Mouse (Mus musculus) left cerebral cortex, adult 18-20 months (tissue): ENCODE results near the gene Lce6a. TPM values are rescaled to one million over a fixed set of nuclear protein-coding genes. Genes with fewer than 3 reads are reported as not detected.

ENCODE experiments used
- DNase-seq, 2 experiments: peaks; one replicate each; pipeline ENCODE4 v3.0.0; 2021 to 2022; ENCODE audit warnings: low spot score in 2 of 2, mixed read lengths in 1 of 2
- long read RNA-seq, 2 experiments: library from polyadenylated mRNA; stranded (forward); transcript quantifications; one replicate each; pipeline ENCODE4 v2.0.0; 2021
- total RNA-seq, 2 experiments: library from RNA; stranded (reverse); gene quantifications; 2 replicates each; pipeline ENCODE4 v1.2.3; 2021

Gene Lce6a
- total RNA-seq, result not detected
- long read RNA-seq, experiment 1, result 0 reads
- long read RNA-seq, experiment 2, result 0 reads

DNA sequence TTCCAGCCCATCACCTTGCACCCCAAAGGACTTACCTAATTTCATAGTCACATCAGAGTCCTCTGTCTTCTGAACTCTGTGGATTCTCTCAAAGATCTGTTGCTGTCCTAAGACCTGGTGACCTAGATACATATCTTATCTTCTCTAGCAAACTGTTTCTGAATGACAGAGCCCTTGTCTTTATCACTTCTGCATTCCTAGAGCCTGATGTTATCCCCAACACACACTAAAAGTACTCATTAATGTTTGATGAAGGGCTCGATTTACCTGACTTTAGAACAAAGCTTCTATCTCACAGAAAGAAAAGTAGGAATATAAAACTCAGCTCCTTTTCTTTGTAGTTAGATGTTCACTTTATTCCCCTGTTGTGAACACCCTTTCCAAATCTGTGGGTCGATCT is at the start of gene Lce6a:
Gene Lce6a, minus strand, starts transcription at position 101 of the 400 bp plus-strand sequence.
- DNase-seq, result no peak

GRCm38 (mm10) chr3:92670215-92670614 is 48.8 kb upstream of the Lce6a start, which contains the start of gene Lce1a2:
TSS of gene Lce1a2 (minus strand) at chr3:92670315.
- no peak for DNase-seq

GRCm38 (mm10) chr3:92656826-92657225 is 35.4 kb upstream of the Lce6a start, which contains the start of gene Lce1b:
TSS of gene Lce1b (minus strand) at chr3:92656926.
- no peak for DNase-seq

DNA sequence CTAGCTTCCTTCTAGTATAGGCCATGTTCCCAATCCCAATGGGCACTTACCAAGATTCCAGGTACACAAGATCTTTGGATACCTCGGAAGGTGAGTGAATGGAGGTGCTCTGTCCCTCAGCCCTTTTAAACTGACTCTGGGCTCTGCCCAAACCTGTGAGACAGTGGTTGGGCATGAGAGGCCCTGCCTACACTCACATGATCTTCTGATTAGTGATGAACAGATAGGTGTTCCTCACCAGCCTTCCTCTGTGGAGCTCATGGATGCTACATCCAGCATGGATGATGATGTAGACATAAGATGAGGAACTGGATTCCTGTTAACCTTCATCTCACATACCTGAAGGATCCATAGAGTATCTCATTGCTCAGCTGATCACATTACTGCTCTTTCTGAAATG is 26.7 kb upstream of the Lce6a start, which contains the start of gene Lce1a1:
Gene Lce1a1, minus strand, starts transcription at position 101 of the 400 bp plus-strand sequence.
- DNase-seq, result no peak

DNA sequence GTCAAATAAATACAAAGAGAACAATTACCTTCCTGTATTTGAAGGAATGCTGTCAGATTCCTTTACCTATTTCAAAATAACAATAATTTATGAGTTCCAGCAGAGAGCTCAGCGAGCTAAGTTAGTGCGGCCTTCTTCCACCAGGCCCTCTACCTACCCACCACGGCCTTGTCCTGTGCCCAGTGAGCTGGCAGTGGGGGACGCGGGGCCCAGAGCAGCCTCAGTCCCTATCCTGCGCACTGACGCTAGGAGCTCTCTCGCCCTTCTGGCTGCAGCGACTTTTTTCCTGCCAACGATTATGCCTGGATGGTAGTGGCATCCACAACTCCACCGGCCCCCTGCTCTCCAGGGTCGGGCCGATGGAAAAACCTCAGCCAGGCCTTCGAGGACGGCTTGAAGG is 18.4 kb upstream of the Lce6a start:
- no peak for DNase-seq

- DNase-seq, result no peak
Observed at GRCm38 (mm10) chr3:92638653-92638991, 17.2 kb upstream of the Lce6a start.

- no peak for DNase-seq
Observed at GRCm38 (mm10) chr3:92637745-92638652, 16.5 kb upstream of the Lce6a start.

DNA sequence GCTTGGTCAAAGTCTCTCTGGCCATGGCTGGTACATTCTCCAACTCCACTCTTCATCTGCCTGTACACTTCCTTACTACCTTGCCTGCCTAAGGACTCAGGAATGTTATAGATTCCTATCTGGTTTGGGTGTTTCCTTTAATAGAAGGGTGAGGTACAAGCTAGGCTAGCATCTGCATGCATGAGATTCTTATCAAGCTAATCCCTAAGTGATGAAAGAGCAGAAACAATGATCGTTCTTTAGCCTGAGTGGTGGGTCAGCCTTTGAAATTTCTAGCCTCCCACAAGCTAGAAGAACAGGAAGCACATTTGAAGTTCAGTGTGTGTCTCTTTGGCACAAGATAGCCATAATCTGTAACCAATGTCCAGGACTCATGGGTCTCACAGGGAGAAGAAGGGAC is 11.7 kb downstream of the Lce6a start:
- no peak for DNase-seq

GRCm38 (mm10) chr3:92607392-92607791 is 14.1 kb downstream of the Lce6a start, which contains the start of gene 2210017I01Rik:
TSS of gene 2210017I01Rik (minus strand) at chr3:92607492.
- DNase-seq, result no peak

DNA sequence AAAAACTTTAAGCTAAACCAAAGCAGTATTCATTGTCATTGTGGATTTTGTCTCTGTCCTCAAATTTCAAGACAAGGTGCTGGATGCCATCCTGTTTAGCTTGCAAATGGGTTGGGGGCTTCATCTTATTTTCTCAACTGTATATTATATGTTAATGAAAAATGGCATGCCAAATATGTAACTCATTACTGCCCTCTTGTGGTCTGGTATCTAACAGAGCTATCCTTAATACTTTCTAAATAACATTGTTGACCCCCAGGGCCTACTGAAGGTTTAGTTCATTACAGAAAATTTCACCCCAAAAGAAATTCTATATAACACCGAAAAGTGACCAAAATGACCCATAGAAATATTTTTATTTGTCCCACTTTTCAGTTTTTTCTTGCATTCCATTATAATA is 19.3 kb downstream of the Lce6a start:
- DNase-seq, result no peak

DNA sequence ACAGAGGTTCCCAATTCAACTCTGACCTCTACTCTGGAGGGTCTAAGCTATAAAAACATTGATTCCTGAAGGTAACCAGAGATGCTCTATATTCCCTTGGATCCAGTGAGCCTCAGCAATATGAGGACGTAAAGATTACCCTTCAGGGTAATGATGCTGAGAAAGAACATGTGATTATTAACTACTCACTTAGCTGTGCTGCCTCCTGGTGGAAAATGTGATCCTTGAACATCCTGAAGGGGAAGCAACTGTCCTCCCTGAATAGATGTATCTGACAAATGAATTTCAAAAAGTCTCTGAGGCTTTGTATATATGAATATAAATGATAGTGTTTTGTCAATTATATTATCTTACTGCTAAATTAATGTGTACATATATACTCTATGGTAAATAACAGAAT is 21.0 kb downstream of the Lce6a start:
- no peak for DNase-seq

GRCm38 (mm10) chr3:92599973-92600372 is 21.5 kb downstream of the Lce6a start:
- DNase-seq, result no peak

- DNase-seq, result no peak
Observed at GRCm38 (mm10) chr3:92598429-92598828, 23.0 kb downstream of the Lce6a start.

- DNase-seq, result no peak
Observed at GRCm38 (mm10) chr3:92588858-92589257, 32.6 kb downstream of the Lce6a start, which contains the start of gene Smcp. TSS of gene Smcp (minus strand) at chr3:92588997.

DNA sequence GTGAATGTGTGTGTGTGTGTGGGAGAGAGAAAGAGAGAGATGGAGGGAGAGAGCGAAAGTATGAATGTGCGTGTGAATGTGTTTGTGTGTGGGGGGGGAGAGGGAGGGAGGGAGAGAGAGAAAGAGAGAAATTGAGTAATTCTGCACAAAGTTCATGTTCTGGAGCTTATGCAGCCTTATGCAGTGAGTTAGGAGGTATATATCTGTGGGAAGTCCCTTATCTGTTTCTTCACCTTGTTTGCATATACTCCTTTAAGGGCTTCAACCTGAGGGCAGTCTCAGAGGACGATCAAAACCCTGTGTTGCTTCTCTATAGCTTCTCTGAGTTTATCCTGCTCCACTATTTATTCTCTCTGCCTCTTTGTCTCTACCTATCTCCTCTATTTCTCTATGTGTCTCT is 34.3 kb downstream of the Lce6a start:
- DNase-seq, result no peak

DNA sequence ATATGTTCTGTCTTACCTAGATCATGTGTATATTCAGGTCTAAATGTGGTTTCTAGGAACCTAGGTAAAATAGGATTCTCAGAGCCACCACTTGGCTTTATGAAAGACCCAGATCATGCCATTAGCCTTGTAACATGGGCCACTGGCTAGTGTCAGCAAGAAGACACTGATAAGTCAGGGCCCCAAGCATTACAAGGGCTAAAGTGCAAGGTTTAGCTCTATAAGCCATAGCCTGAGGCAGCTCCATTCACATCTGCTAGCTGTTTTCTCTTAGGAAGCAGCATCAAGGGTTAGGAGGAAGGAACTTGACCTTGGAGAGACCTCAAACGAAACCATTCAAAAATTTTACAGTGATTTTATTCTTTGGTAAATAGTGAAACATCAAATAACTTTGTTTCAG is 36.4 kb downstream of the Lce6a start:
- no peak for DNase-seq

DNA sequence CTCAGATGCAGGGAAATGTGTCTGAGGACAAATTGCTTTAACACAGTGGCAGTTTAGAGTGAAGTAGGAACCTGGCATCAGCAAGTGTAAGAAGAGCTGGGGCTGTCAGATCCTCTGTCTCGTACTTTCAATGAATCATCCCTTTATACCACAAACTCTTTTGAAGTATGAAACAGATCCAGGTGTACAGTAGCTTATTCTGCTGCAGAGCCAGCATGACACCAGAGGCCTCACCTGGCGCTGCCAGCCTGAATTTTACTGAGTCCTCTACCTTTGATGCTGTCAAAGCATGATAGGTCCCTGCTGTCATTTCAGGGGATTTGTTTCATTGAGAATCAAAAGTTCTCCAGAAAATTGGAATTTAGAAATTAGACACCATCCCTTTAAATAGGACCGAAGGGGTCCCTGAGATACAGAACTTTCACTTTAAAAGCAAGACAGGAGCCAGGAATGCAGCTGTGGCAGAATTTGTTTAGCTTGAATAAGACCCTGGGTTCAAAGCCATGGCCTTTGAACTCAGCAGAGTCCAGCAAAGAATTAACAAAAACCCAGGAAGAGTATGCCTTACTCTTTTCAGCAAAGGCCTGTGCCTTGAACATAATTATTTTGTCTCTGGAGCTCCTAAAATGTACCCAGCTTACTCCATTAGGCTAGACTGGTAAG is 38.2 kb downstream of the Lce6a start:
- no peak for DNase-seq

- DNase-seq, result no peak
Observed at GRCm38 (mm10) chr3:92579508-92579907, 42.0 kb downstream of the Lce6a start.

DNA sequence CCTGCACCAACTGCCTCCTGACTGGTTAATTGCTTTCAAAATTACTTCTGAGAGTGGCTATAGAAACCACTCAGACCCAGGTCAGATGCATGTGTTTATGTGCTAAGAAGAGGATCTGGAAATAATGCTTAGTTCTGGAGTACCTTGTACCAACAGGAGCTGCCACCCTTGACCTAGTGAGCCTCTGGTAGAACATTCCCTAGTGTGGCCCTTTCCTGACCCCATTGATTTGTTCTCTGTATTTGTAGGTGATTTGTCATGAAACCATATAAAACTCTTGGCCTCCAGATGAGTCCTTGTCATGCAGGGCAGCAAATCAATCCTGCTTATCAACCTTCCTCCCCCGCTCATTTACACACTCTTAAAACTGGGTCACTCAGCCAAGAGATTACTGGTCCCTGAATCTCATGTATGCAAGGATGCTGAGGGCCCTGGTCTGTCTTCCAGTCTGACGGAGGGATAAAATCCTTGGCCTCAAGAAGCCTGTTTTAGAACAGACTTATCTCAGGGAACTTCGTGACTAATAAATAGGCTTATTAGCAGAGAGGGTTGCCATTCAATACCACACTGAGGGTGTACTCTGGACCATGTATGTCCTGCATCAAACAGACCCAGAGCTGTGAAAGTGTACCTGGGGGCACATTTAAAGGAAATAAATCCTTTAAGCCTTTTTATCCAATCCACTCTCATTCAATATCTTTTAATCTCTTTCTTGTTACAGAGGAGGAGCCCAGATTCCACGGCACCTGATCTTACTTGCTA is 42.6 kb downstream of the Lce6a start:
- no peak for DNase-seq

DNA sequence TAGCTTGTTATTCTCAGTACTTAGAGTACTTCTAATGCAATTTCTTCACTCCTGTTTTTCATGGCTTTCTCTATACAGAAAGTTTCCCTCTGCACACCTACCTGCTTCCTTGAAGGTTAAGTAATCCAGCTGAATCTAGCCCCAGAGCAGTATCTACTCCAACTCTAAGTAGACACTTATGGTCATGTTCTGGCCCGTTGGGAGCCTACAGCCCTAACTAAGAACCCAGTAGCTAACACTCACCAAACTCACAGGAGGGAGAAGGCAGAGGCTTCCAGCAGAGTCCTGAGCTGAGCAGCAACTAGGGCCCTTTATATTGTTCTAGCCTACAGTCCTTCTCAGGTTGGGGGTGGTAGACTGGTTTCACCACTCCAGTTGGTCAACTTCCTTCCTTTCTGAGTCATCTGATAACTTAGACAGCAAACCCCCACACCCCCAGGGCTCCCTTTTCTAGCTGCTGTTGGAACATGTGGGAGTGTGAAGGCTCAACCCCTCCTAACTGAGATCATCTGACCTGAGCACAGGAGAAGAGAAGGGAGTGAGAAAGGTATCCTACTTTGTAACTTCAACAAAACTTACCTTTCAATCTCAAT is 47.9 kb downstream of the Lce6a start, which contains the start of gene Ivl:
Gene Ivl, minus strand, starts transcription at position 287 of the 593 bp plus-strand sequence.
- DNase-seq, result no peak
